Mouse (Mus musculus) heart, adult 2 months (tissue): ENCODE measurements around the gene Axl. TPM values are rescaled to one million over a fixed set of nuclear protein-coding genes. Genes with fewer than 3 reads are reported as not detected.

Source experiments
- DNase-seq, 2 experiments: peaks; one replicate each; pipeline ENCODE4 v3.0.0; 2021
- H3K27ac ChIP-seq: fragments of 200-600 bp; 2 replicates; pipeline ENCODE4 v1.8.1; 2022
- H3K27me3 ChIP-seq: fragments of 200-500 bp; 2 replicates; pipeline ENCODE4 v1.6.1; 2012; ENCODE audit warnings: mild to moderate bottlenecking, low read length, inconsistent platforms, mixed read lengths; ENCODE audit not compliant: control insufficient read depth, insufficient read depth
- H3K36me3 ChIP-seq: fragments of 200-500 bp; 2 replicates; pipeline ENCODE4 v1.6.1; 2012; ENCODE audit warnings: low read length, inconsistent platforms; ENCODE audit not compliant: control insufficient read depth, insufficient read depth
- H3K4me1 ChIP-seq: fragments of 200-500 bp; 2 replicates; pipeline ENCODE4 v1.6.1; 2011; ENCODE audit warnings: low read length; ENCODE audit not compliant: control insufficient read depth, insufficient read depth
- H3K4me3 ChIP-seq: fragments of 200-600 bp; 2 replicates; pipeline ENCODE4 v1.8.1; 2022
- H3K79me2 ChIP-seq: fragments of 200-500 bp; replicated peaks from 2 replicates; pipeline ENCODE4 v1.6.1; 2012; ENCODE audit warnings: mild to moderate bottlenecking, inconsistent platforms, low read length, moderate library complexity, mixed read lengths; ENCODE audit not compliant: control insufficient read depth, insufficient read depth
- H3K9ac ChIP-seq: fragments of 200-500 bp; 2 replicates; pipeline ENCODE4 v1.6.1; 2012; ENCODE audit warnings: low read depth, mild to moderate bottlenecking, control low read depth, inconsistent platforms, low read length, mixed read lengths
- CTCF ChIP-seq: fragments of 200-600 bp; IDR thresholded peaks from 2 replicates; pipeline ENCODE4 v1.8.1; 2022; ENCODE audit warnings: antibody characterized with exemption, mild to moderate bottlenecking, moderate library complexity
- EP300 ChIP-seq: fragments of 200-500 bp; IDR thresholded peaks from 2 replicates; pipeline ENCODE4 v1.6.1; 2011; ENCODE audit warnings: low read depth, low read length, control low read depth; ENCODE audit not compliant: insufficient read depth
- POLR2A ChIP-seq: fragments of 200-500 bp; IDR thresholded peaks from 2 replicates; pipeline ENCODE4 v1.6.1; 2011; ENCODE audit warnings: mild to moderate bottlenecking, low read depth, low read length, control low read depth; ENCODE audit not compliant: insufficient read depth
- WGBS: fragments of 180-500 bp; shearing (Covaris S2); methylation state at CpG from one replicate; pipeline ENCODE4 v1.1.7; 2018; 5-methylcytosine and 5-hydroxymethylcytosine counted together
- intact Hi-C: fragments of 180-260 bp; cut with DNase I; formaldehyde crosslinking; loops from one replicate; pipeline ENCODE4 v1.15.1; 2025
- polyA plus RNA-seq: library from polyadenylated mRNA; depleted of rRNA; stranded (reverse); fragments of >200 nt; gene quantifications from 2 replicates; pipeline ENCODE4 v1.2.3, GENCODE M21; 2012
- total RNA-seq, 2 experiments: library from RNA; stranded (reverse); gene quantifications; 2 replicates each; pipeline ENCODE4 v1.2.3; 2021

Axl gene
- total and polyA plus RNA-seq, 3 experiments: 51.8 to 82.4 (median 75.0) TPM

GRCm38 (mm10) chr7:25811716-25812115 is 23.2 kb upstream of the Axl start:
- no peaks in the 10 kb centered on the region for H3K36me3 ChIP-seq
- no peak overlapping the region for H3K4me3 ChIP-seq
- no peak for TF ChIP-seq CTCF
- no peak for TF ChIP-seq EP300
- TF ChIP-seq POLR2A: no peak
- DNase-seq: no peak
- intact Hi-C loops: no loop called here
- H3K79me2 ChIP-seq: no peaks in the 10 kb centered on the region
- H3K27me3 ChIP-seq: peaks cover 7% of the 10 kb centered on the region
- H3K27ac ChIP-seq: no peak overlapping the region
- peaks cover 1% of the 10 kb centered on the region for H3K4me1 ChIP-seq
- 64% methylated on average over 2 of the region's 2 CpGs for WGBS
- H3K9ac ChIP-seq: no peak overlapping the region

DNA sequence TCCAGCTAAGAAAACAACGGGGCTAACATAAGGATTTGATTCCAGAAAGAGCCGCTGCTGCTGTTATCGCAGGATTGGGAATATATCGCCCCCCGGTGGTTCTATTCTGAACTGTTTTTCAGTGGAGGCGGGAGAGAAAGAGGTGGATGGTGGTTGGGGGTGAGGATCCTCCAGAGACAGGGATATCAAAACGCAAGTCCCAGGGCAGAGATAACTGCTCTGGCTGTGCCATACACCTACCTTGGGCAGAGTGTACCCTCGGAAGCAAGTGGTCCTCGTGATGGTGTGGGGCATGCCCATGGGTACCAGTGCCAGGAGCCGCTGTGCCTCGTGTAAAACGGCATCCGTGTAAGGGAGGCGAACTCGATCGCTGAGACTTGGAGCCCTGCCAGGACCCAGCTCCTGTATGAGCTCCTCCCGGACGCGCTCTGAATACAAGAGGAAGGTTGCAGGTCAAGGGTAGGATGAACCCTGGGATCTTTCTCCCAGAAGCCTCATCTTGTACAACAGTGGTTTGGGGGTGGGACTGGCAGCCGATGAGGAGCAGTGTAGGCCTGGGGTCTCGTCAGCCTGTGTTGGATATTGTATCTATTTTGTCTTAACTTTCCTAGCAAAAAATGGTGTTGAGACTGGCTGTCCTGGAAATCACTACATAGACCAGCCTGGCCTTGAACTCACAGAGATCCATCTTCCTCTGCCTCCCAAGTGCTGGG is 17.3 kb upstream of the Axl start:
- H3K36me3 ChIP-seq: no peaks in the 10 kb centered on the region
- no peak overlapping the region for H3K4me3 ChIP-seq
- intact Hi-C loops: loop anchor here (1.0 to 5.0 kb wide), 3 partner anchors 48 to 118 kb away; partner anchors contain the start of gene Tgfb1
- TF ChIP-seq CTCF (peak; percentile 93), EP300 (peak; percentile 81; the same call in 1 of the 2 replicates), POLR2A (no peak)
- 11% methylated on average over 21 of the region's 21 CpGs for WGBS
- H3K4me1 ChIP-seq: peaks cover 3% of the 10 kb centered on the region
- no peaks in the 10 kb centered on the region for H3K79me2 ChIP-seq
- peak overlapping the region; percentile 7; the same call in 1 of the 2 replicates for H3K27ac ChIP-seq
- DNase-seq: peak; percentile 69 to 72
- H3K27me3 ChIP-seq: no peaks in the 10 kb centered on the region
- no peak overlapping the region for H3K9ac ChIP-seq

DNA sequence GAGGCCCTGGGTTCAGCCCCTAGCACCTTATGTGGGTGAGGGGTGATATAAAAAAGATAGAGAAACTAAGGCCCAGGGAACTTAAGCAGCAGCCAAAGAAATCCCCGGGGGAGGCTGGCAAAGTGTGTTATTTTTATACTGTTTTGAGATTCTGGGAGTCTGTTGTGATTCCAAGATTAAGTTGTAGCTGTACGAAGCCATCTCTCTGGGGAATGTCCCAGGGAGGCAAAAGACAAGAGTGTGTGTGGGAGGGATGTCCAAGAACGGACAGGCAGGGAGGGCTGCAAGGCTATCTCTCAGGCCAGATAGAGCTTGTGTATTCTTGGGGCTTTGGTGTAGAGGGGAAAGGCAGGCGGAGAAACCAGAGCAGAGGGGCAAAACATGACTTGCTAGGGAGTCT is 16.3 kb upstream of the Axl start:
- H3K9ac ChIP-seq: no peak overlapping the region
- TF ChIP-seq CTCF: no peak
- TF ChIP-seq EP300: no peak
- no peak for TF ChIP-seq POLR2A
- no peaks in the 10 kb centered on the region for H3K36me3 ChIP-seq
- no peak overlapping the region for H3K4me3 ChIP-seq
- no peaks in the 10 kb centered on the region for H3K27me3 ChIP-seq
- peaks cover 3% of the 10 kb centered on the region for H3K4me1 ChIP-seq
- peak overlapping the region; percentile 7; the same call in 1 of the 2 replicates for H3K27ac ChIP-seq
- intact Hi-C loops: loop anchor here (1.0 to 5.0 kb wide), 3 partner anchors 47 to 117 kb away; partner anchors contain the start of gene Tgfb1
- WGBS: 53% methylated on average over 4 of the region's 4 CpGs
- no peak for DNase-seq
- no peaks in the 10 kb centered on the region for H3K79me2 ChIP-seq

GRCm38 (mm10) chr7:25803460-25803859 is 15.0 kb upstream of the Axl start:
- peak; percentile 64 to 66 for DNase-seq
- H3K4me1 ChIP-seq: peaks cover 3% of the 10 kb centered on the region
- no peak overlapping the region for H3K9ac ChIP-seq
- WGBS: 74% methylated on average over 13 of the region's 13 CpGs
- TF ChIP-seq POLR2A: no peak
- H3K27me3 ChIP-seq: no peaks in the 10 kb centered on the region
- intact Hi-C loops: no loop called here
- H3K79me2 ChIP-seq: no peaks in the 10 kb centered on the region
- H3K27ac ChIP-seq: peak overlapping the region; percentile 74
- no peak overlapping the region for H3K4me3 ChIP-seq
- H3K36me3 ChIP-seq: no peaks in the 10 kb centered on the region

DNA sequence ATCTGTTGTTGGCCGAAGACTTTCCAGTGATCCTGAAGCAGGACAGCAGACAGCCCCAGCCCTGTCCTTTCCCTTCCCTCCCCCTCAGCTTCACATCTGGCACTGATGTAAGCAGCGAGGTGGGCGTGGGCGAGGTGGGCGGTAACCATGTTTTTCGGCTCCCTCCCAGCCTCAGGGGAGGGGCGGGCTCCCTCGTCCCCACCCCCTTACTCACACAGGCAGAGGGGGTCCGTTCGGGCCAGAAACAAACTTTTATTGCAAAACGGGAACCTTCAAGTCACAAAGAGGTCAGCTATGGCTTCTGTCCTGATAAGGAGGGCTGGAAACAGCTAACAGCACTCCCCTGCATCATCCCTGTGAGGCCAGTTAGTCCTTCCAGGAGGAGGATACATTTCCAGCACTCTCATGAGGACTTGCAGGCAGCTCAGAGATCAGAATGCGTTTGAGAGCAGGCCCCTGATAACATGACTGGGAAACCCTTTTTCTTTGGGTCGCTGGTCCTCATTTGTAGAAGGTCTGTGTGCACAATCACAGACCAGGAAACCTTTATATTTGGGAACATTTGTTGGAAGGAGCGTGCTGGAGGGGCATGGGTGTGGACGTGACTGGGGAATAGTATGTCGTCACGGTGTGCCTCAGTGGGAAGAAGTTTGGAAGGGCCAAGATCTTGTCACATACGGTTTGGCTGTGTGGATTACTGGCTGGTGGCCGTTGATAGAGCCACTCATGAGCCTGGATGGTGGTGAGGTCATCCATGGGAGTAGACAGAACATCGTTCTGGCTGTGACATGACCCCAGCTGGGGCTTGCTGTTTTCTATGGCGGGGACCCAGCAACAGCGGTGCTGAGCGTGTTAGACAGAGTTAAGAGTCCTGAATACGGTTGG is 14.0 kb upstream of the Axl start:
- DNase-seq: peak; percentile 89 to 90
- intact Hi-C loops: no loop called here
- Histone ChIP-seq H3K79me2 (no peaks in the 10 kb centered on the region), H3K36me3 (no peaks in the 10 kb centered on the region), H3K27me3 (no peaks in the 10 kb centered on the region), H3K9ac (no peak overlapping the region), H3K4me3 (no peak overlapping the region), H3K27ac (peak overlapping the region; percentile 74), H3K4me1 (peaks cover 3% of the 10 kb centered on the region)
- TF ChIP-seq EP300 (peak; percentile 60; the same call in 1 of the 2 replicates), POLR2A (peak; percentile 52; the same call in 1 of the 2 replicates), CTCF (no peak)
- WGBS: 22% methylated on average over 24 of the region's 24 CpGs
